Mouse (Mus musculus): Measurements from ENCODE around the gene Ucp3. TPM values are rescaled to one million over a fixed set of nuclear protein-coding genes. Genes with fewer than 3 reads are reported as not detected.

The Ucp3 gene
- total and polyA plus RNA-seq, 2 experiments from 2014 or later: 0.19 TPM; not detected in 1

DNA sequence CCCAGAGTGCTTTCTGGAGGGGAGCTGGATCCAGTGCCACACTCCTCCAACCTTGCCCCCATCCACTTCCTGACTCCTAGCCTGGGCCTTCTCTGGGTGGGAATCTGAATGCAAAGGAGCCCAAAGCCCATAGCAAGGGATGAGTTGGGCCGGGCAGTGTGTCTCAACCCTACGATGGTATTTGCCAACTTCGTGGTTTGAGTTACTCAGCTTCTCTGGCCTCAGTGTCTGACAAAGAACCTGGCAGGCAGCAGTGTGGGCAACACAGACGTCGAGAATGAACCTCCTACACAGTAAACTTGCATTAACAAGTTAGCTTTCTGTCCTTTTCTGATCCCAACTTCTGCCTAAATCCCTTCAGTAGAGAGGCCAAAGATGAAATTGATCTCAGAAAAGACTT is 11.7 kb downstream of the Ucp3 start:
- Histone ChIP-seq H3K9ac (no peak overlapping the region), H3K4me3 (ENCODE audit: low read depth, low read length) (no peak overlapping the region), H3K4me1 (ENCODE audit: insufficient read depth) (no peaks in the 10 kb centered on the region), H3K9me3 (ENCODE audit: low read length) (no peaks in the 10 kb centered on the region), H3K27me3 (ENCODE audit: insufficient read depth, low read length) (no peaks in the 10 kb centered on the region), H3K36me3 (ENCODE audit: insufficient read depth) (no peaks in the 10 kb centered on the region), H3K4me2 (ENCODE audit: low read depth) (no peak overlapping the region), H3K27ac (ENCODE audit: low read depth, low read length) (no peak overlapping the region)
- TF ChIP-seq CTCF (IDR thresholded peaks at IDR 0.05; ENCODE audit: low read depth): no peak
- ATAC-seq: no peak
- DNase-seq: no peak
- 84% methylated on average over 5 of the region's 5 CpGs for WGBS

GRCm38 (mm10) chr7:100487301-100487700 is 14.5 kb downstream of the Ucp3 start:
- no peak overlapping the region for H3K4me2 ChIP-seq (ENCODE audit: low read depth)
- H3K4me1 ChIP-seq (ENCODE audit: insufficient read depth): no peaks in the 10 kb centered on the region
- no peaks in the 10 kb centered on the region for H3K36me3 ChIP-seq (ENCODE audit: insufficient read depth)
- WGBS: 70% methylated on average over 2 of the region's 2 CpGs
- H3K9me3 ChIP-seq (ENCODE audit: low read length): no peaks in the 10 kb centered on the region
- no peak for DNase-seq
- ATAC-seq: no peak
- TF ChIP-seq CTCF (IDR thresholded peaks at IDR 0.05; ENCODE audit: low read depth): no peak
- H3K9ac ChIP-seq: no peak overlapping the region
- H3K27ac ChIP-seq (ENCODE audit: low read depth, low read length): no peak overlapping the region
- no peak overlapping the region for H3K4me3 ChIP-seq (ENCODE audit: low read depth, low read length)
- H3K27me3 ChIP-seq (ENCODE audit: insufficient read depth, low read length): no peaks in the 10 kb centered on the region

GRCm38 (mm10) chr7:100488474-100489048 is 15.8 kb downstream of the Ucp3 start:
- no peak overlapping the region for H3K4me3 ChIP-seq (ENCODE audit: low read depth, low read length)
- ATAC-seq (peak; percentile 77), DNase-seq (peak; percentile 40)
- H3K27me3 ChIP-seq (ENCODE audit: insufficient read depth, low read length): no peaks in the 10 kb centered on the region
- WGBS: 12% methylated on average over 10 of the region's 10 CpGs
- no peak overlapping the region; the same call in 1 of the 2 replicates for H3K27ac ChIP-seq (ENCODE audit: low read depth, low read length)
- no peak for TF ChIP-seq CTCF (IDR thresholded peaks at IDR 0.05; ENCODE audit: low read depth)
- H3K9me3 ChIP-seq (ENCODE audit: low read length): no peaks in the 10 kb centered on the region
- H3K9ac ChIP-seq: no peak overlapping the region
- H3K4me2 ChIP-seq (ENCODE audit: low read depth): no peak overlapping the region
- no peaks in the 10 kb centered on the region for H3K36me3 ChIP-seq (ENCODE audit: insufficient read depth)
- H3K4me1 ChIP-seq (ENCODE audit: insufficient read depth): peaks cover 11% of the 10 kb centered on the region

GRCm38 (mm10) chr7:100492391-100493116 is 19.8 kb downstream of the Ucp3 start:
- H3K9me3 ChIP-seq (ENCODE audit: low read length): no peaks in the 10 kb centered on the region
- ATAC-seq: no peak
- H3K9ac ChIP-seq: peak overlapping the region; percentile 37; the same call in 1 of the 2 replicates
- TF ChIP-seq CTCF (IDR thresholded peaks at IDR 0.05; ENCODE audit: low read depth): no peak
- peak; percentile 16 for DNase-seq
- peak overlapping the region; percentile 61 for H3K4me2 ChIP-seq (ENCODE audit: low read depth)
- 4% methylated on average over 36 of the region's 36 CpGs for WGBS
- no peaks in the 10 kb centered on the region for H3K36me3 ChIP-seq (ENCODE audit: insufficient read depth)
- no peak overlapping the region for H3K27ac ChIP-seq (ENCODE audit: low read depth, low read length)
- no peaks in the 10 kb centered on the region for H3K27me3 ChIP-seq (ENCODE audit: insufficient read depth, low read length)
- peaks cover 20% of the 10 kb centered on the region for H3K4me1 ChIP-seq (ENCODE audit: insufficient read depth)
- peak overlapping the region; percentile 37 for H3K4me3 ChIP-seq (ENCODE audit: low read depth, low read length)

DNA sequence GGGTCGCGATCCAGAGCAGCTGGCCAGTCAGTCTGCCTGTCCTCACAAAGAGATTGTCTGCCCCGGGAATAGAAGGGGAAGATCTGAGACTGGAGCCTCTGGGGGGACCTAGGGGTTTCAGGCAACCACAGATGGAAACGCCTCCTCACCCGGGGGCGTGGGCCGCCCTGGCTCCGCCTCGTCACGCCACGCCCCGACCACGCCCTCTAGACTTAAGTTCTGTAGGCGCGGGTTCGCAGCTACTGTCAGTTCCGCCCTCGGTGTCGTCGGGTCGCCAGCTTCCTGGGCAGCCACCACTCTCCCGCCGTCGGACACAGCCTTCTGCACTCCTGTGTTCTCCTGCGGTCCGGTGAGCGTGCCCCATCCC is 20.3 kb downstream of the Ucp3 start, which contains the start of gene Ucp2:
Ucp2 (plus strand) TSS at position 221 of the 367 bp plus-strand sequence.
- H3K27me3 ChIP-seq (ENCODE audit: insufficient read depth, low read length): no peaks in the 10 kb centered on the region

GRCm38 (mm10) chr7:100493484-100494414 is 21.0 kb downstream of the Ucp3 start:
- ATAC-seq: no peak
- Histone ChIP-seq H3K27ac (ENCODE audit: low read depth, low read length) (0 out of 2 replicates have a peak overlapping the region, but pooled peaks have one; percentile 21), H3K9ac (0 out of 2 replicates have a peak overlapping the region, but pooled peaks have one; percentile 37)

More for the DNA sequence above, 20.3 kb downstream of the Ucp3 start, which contains the start of gene Ucp2:
- H3K36me3 ChIP-seq (ENCODE audit: insufficient read depth): no peaks in the 10 kb centered on the region
- H3K9ac ChIP-seq: peak within 1 kb of the TSS; percentile 37; the same call in 1 of the 2 replicates
- H3K9me3 ChIP-seq (ENCODE audit: low read length): no peaks in the 10 kb centered on the region
- DNase-seq: peak; percentile 29
- peak within 1 kb of the TSS; percentile 21; the same call in 1 of the 2 replicates for H3K27ac ChIP-seq (ENCODE audit: low read depth, low read length)
- H3K4me1 ChIP-seq (ENCODE audit: insufficient read depth): peaks cover 20% of the 10 kb centered on the region
- peak within 1 kb of the TSS; percentile 37 for H3K4me3 ChIP-seq (ENCODE audit: low read depth, low read length)
- 1% methylated on average over 26 of the region's 27 CpGs for WGBS
- ATAC-seq: no peak
- H3K4me2 ChIP-seq (ENCODE audit: low read depth): peak within 1 kb of the TSS; percentile 61
- no peak for TF ChIP-seq CTCF (IDR thresholded peaks at IDR 0.05; ENCODE audit: low read depth)

More at GRCm38 (mm10) chr7:100493484-100494414, 21.0 kb downstream of the Ucp3 start:
- H3K9me3 ChIP-seq (ENCODE audit: low read length): no peaks in the 10 kb centered on the region
- peaks cover 20% of the 10 kb centered on the region for H3K4me1 ChIP-seq (ENCODE audit: insufficient read depth)
- H3K4me2 ChIP-seq (ENCODE audit: low read depth): peak overlapping the region; percentile 61
- H3K27me3 ChIP-seq (ENCODE audit: insufficient read depth, low read length): no peaks in the 10 kb centered on the region
- peak; percentile 56 for DNase-seq
- TF ChIP-seq CTCF (IDR thresholded peaks at IDR 0.05; ENCODE audit: low read depth): no peak
- H3K36me3 ChIP-seq (ENCODE audit: insufficient read depth): no peaks in the 10 kb centered on the region
- H3K4me3 ChIP-seq (ENCODE audit: low read depth, low read length): peak overlapping the region; percentile 37
- 36% methylated on average over 19 of the region's 19 CpGs for WGBS
